Mouse (Mus musculus): ENCODE measurements around the gene Mkrn2. TPM values are rescaled to one million over a fixed set of nuclear protein-coding genes. Genes with fewer than 3 reads are reported as not detected.

Gene Mkrn2
- polyA plus RNA-seq (2012; ENCODE audit: insufficient read depth, insufficient read length, low replicate concordance, missing spikeins), result not detected in 2 replicates

- peak within 1 kb of the TSS; percentile 70 for H3K4me3 ChIP-seq (ENCODE audit: insufficient read depth, low read depth, low read length)
- peaks cover 11% of the 10 kb centered on the region for H3K4me1 ChIP-seq (ENCODE audit: control insufficient read depth, insufficient read depth, low read length)
- peak; percentile 57 for TF ChIP-seq POLR2A (IDR thresholded peaks at IDR 0.05; ENCODE audit: insufficient read depth, low read depth, low read length)
- no peak for TF ChIP-seq CTCF (IDR thresholded peaks at IDR 0.05; ENCODE audit: insufficient read depth, low read depth, low read length)
- H3K27ac ChIP-seq (ENCODE audit: insufficient read depth, low read depth, low read length), result no peak within 1 kb of the TSS
- under 1% methylated on average over 61 of the region's 61 CpGs for WGBS
Measured at GRCm38 (mm10) chr6:115601715-115602523, at the start of gene Mkrn2. Gene Mkrn2, plus strand, starts transcription at chr6:115601902.

GRCm38 (mm10) chr6:115555485-115555884, 46.2 kb upstream of the Mkrn2 start:
- H3K4me1 ChIP-seq (ENCODE audit: control insufficient read depth, insufficient read depth, low read length), result no peaks in the 10 kb centered on the region

GRCm38 (mm10) chr6:115558176-115558575, 43.5 kb upstream of the Mkrn2 start:
- WGBS, result 97% methylated on average over 2 of the region's 2 CpGs
- no peak overlapping the region for H3K27ac ChIP-seq (ENCODE audit: insufficient read depth, low read depth, low read length)
- TF ChIP-seq CTCF (IDR thresholded peaks at IDR 0.05; ENCODE audit: insufficient read depth, low read depth, low read length) (no peak), POLR2A (IDR thresholded peaks at IDR 0.05; ENCODE audit: insufficient read depth, low read depth, low read length) (no peak)

More at GRCm38 (mm10) chr6:115555485-115555884, 46.2 kb upstream of the Mkrn2 start:
- WGBS, result 63% methylated on average over 5 of the region's 5 CpGs
- no peak overlapping the region for H3K27ac ChIP-seq (ENCODE audit: insufficient read depth, low read depth, low read length)
- TF ChIP-seq CTCF (IDR thresholded peaks at IDR 0.05; ENCODE audit: insufficient read depth, low read depth, low read length) (no peak), POLR2A (IDR thresholded peaks at IDR 0.05; ENCODE audit: insufficient read depth, low read depth, low read length) (no peak)
- no peak overlapping the region for H3K4me3 ChIP-seq (ENCODE audit: insufficient read depth, low read depth, low read length)

GRCm38 (mm10) chr6:115559651-115560632, 41.8 kb upstream of the Mkrn2 start:
- Histone ChIP-seq H3K4me1 (ENCODE audit: control insufficient read depth, insufficient read depth, low read length) (no peaks in the 10 kb centered on the region), H3K4me3 (ENCODE audit: insufficient read depth, low read depth, low read length) (no peak overlapping the region), H3K27ac (ENCODE audit: insufficient read depth, low read depth, low read length) (no peak overlapping the region)
- 76% methylated on average over 21 of the region's 21 CpGs for WGBS
- TF ChIP-seq CTCF (IDR thresholded peaks at IDR 0.05; ENCODE audit: insufficient read depth, low read depth, low read length) (no peak), POLR2A (IDR thresholded peaks at IDR 0.05; ENCODE audit: insufficient read depth, low read depth, low read length) (no peak)

More at GRCm38 (mm10) chr6:115558176-115558575, 43.5 kb upstream of the Mkrn2 start:
- no peaks in the 10 kb centered on the region for H3K4me1 ChIP-seq (ENCODE audit: control insufficient read depth, insufficient read depth, low read length)
- H3K4me3 ChIP-seq (ENCODE audit: insufficient read depth, low read depth, low read length), result no peak overlapping the region

GRCm38 (mm10) chr6:115565479-115566045, 36.1 kb upstream of the Mkrn2 start:
- TF ChIP-seq CTCF (IDR thresholded peaks at IDR 0.05; ENCODE audit: insufficient read depth, low read depth, low read length), result no peak
- no peak for TF ChIP-seq POLR2A (IDR thresholded peaks at IDR 0.05; ENCODE audit: insufficient read depth, low read depth, low read length)
- H3K4me1 ChIP-seq (ENCODE audit: control insufficient read depth, insufficient read depth, low read length), result no peaks in the 10 kb centered on the region
- H3K4me3 ChIP-seq (ENCODE audit: insufficient read depth, low read depth, low read length), result no peak overlapping the region
- WGBS, result 93% methylated on average over 6 of the region's 6 CpGs
- no peak overlapping the region for H3K27ac ChIP-seq (ENCODE audit: insufficient read depth, low read depth, low read length)

GRCm38 (mm10) chr6:115574171-115574570, 27.5 kb upstream of the Mkrn2 start:
- WGBS, result 48% methylated on average over 7 of the region's 7 CpGs
- TF ChIP-seq CTCF (IDR thresholded peaks at IDR 0.05; ENCODE audit: insufficient read depth, low read depth, low read length) (no peak), POLR2A (IDR thresholded peaks at IDR 0.05; ENCODE audit: insufficient read depth, low read depth, low read length) (no peak)
- Histone ChIP-seq H3K27ac (ENCODE audit: insufficient read depth, low read depth, low read length) (no peak overlapping the region), H3K4me1 (ENCODE audit: control insufficient read depth, insufficient read depth, low read length) (peaks cover 3% of the 10 kb centered on the region; the same call in 1 of the 2 replicates), H3K4me3 (ENCODE audit: insufficient read depth, low read depth, low read length) (no peak overlapping the region)

- Histone ChIP-seq H3K4me3 (ENCODE audit: insufficient read depth, low read depth, low read length) (no peak overlapping the region), H3K27ac (ENCODE audit: insufficient read depth, low read depth, low read length) (no peak overlapping the region), H3K4me1 (ENCODE audit: control insufficient read depth, insufficient read depth, low read length) (peaks cover 3% of the 10 kb centered on the region; the same call in 1 of the 2 replicates)
- TF ChIP-seq POLR2A (IDR thresholded peaks at IDR 0.05; ENCODE audit: insufficient read depth, low read depth, low read length) (no peak), CTCF (IDR thresholded peaks at IDR 0.05; ENCODE audit: insufficient read depth, low read depth, low read length) (no peak)
- 76% methylated on average over 5 of the region's 5 CpGs for WGBS
Measured at GRCm38 (mm10) chr6:115577407-115577806, 24.3 kb upstream of the Mkrn2 start.

- TF ChIP-seq CTCF (IDR thresholded peaks at IDR 0.05; ENCODE audit: insufficient read depth, low read depth, low read length), result no peak
- TF ChIP-seq POLR2A (IDR thresholded peaks at IDR 0.05; ENCODE audit: insufficient read depth, low read depth, low read length), result no peak
- Histone ChIP-seq H3K4me1 (ENCODE audit: control insufficient read depth, insufficient read depth, low read length) (peaks cover 3% of the 10 kb centered on the region; the same call in 1 of the 2 replicates), H3K4me3 (ENCODE audit: insufficient read depth, low read depth, low read length) (no peak overlapping the region), H3K27ac (ENCODE audit: insufficient read depth, low read depth, low read length) (no peak overlapping the region)
- WGBS, result 76% methylated on average over 9 of the region's 9 CpGs
Measured at GRCm38 (mm10) chr6:115577941-115578340, 23.8 kb upstream of the Mkrn2 start.

All from olfactory bulb, adult 2 months (tissue).